Mouse (Mus musculus) midbrain, embryonic 11.5 days (tissue): ENCODE data around the gene Dennd4c. TPM values are rescaled to one million over a fixed set of nuclear protein-coding genes. Genes with fewer than 3 reads are reported as not detected.

Experiments used
- ATAC-seq: fragments of 200-750 bp; cut with Nextera tagmentation; 2 replicates; pipeline ENCODE4 v1.8.0; 2017; ENCODE audit warnings: moderate TSS enrichment, moderate library complexity; ENCODE audit not compliant: low FRiP score
- DNase-seq: peaks from one replicate; pipeline ENCODE4 v3.0.0; 2015; ENCODE audit warnings: low spot score; ENCODE audit errors: missing footprints
- H3K27ac ChIP-seq: fragments of 300-500 bp; sonication (generic); 2 replicates; pipeline ENCODE4 v1.5.1; 2014; ENCODE audit warnings: low read depth, low read length
- H3K27me3 ChIP-seq: fragments of 300-500 bp; sonication (generic); 2 replicates; pipeline ENCODE4 v1.6.1; 2014; ENCODE audit warnings: mild to moderate bottlenecking, low read length, moderate library complexity, mixed read lengths; ENCODE audit not compliant: control insufficient read depth, insufficient read depth
- H3K36me3 ChIP-seq: fragments of 300-500 bp; sonication (generic); 2 replicates; pipeline ENCODE4 v1.6.1; 2014; ENCODE audit warnings: mild to moderate bottlenecking, low read length, moderate library complexity, mixed read lengths; ENCODE audit not compliant: control insufficient read depth, insufficient read depth
- H3K4me1 ChIP-seq: fragments of 300-500 bp; sonication (generic); 2 replicates; pipeline ENCODE4 v1.6.1; 2014; ENCODE audit warnings: low read length; ENCODE audit not compliant: control insufficient read depth, insufficient read depth
- H3K4me2 ChIP-seq: fragments of 300-500 bp; sonication (generic); 2 replicates; pipeline ENCODE4 v1.6.1; 2014; ENCODE audit warnings: mild to moderate bottlenecking, moderate library complexity
- H3K4me3 ChIP-seq: fragments of 300-500 bp; sonication (generic); 2 replicates; pipeline ENCODE4 v1.5.1; 2014; ENCODE audit warnings: low read depth, low read length
- H3K9ac ChIP-seq: fragments of 300-500 bp; sonication (generic); 2 replicates; pipeline ENCODE4 v1.6.1; 2014; ENCODE audit warnings: low read length
- H3K9me3 ChIP-seq: fragments of 300-500 bp; sonication (generic); 2 replicates; pipeline ENCODE4 v1.6.1; 2016; ENCODE audit warnings: low read length; ENCODE audit not compliant: control insufficient read depth
- WGBS: fragments of 180-500 bp; shearing (Covaris S2); extraction: QIAGEN DNeasy Blood & Tissue Kit; methylation state at CpG from one replicate; pipeline ENCODE4 v1.1.7; 2014; 5-methylcytosine and 5-hydroxymethylcytosine counted together
- polyA plus RNA-seq: library from polyadenylated mRNA; unstranded; fragments of >200 nt; fragmentation: Nextera tagmentation; extraction: Ambion mirVana; gene quantifications from 2 replicates; pipeline ENCODE4 v1.2.1, GENCODE M21; 2014

The Dennd4c gene
- polyA plus RNA-seq, 1 experiment from 2014 or later: 4.9 TPM

- Histone ChIP-seq H3K4me3 (no peak overlapping the region), H3K9ac (no peak overlapping the region), H3K36me3 (no peaks in the 10 kb centered on the region), H3K4me2 (peak overlapping the region; percentile 36), H3K27ac (no peak overlapping the region), H3K9me3 (no peaks in the 10 kb centered on the region), H3K4me1 (no peaks in the 10 kb centered on the region), H3K27me3 (no peaks in the 10 kb centered on the region)
- no peak for DNase-seq
- 65% methylated on average over 12 of the region's 12 CpGs for WGBS
- ATAC-seq: no peak
Observed at GRCm38 (mm10) chr4:86885790-86886159, 137.4 kb downstream of the Dennd4c start.

GRCm38 (mm10) chr4:86886160-86886878 is 138.0 kb downstream of the Dennd4c start:
- WGBS: 50% methylated on average over 18 of the region's 18 CpGs
- Histone ChIP-seq H3K9ac (no peak overlapping the region), H3K36me3 (no peaks in the 10 kb centered on the region), H3K4me3 (no peak overlapping the region), H3K9me3 (no peaks in the 10 kb centered on the region), H3K4me2 (peak overlapping the region; percentile 36), H3K27me3 (no peaks in the 10 kb centered on the region), H3K27ac (no peak overlapping the region), H3K4me1 (no peaks in the 10 kb centered on the region)
- ATAC-seq (no peak), DNase-seq (peak; percentile 85)

- Histone ChIP-seq H3K9ac (no peak overlapping the region), H3K4me3 (no peak overlapping the region), H3K4me2 (no peak overlapping the region), H3K9me3 (no peaks in the 10 kb centered on the region), H3K27me3 (no peaks in the 10 kb centered on the region), H3K27ac (no peak overlapping the region), H3K36me3 (no peaks in the 10 kb centered on the region), H3K4me1 (no peaks in the 10 kb centered on the region)
- 70% methylated on average over 5 of the region's 5 CpGs for WGBS
- no peak for ATAC-seq
- no peak for DNase-seq
Observed at GRCm38 (mm10) chr4:86887879-86888278, 139.5 kb downstream of the Dennd4c start.

DNA sequence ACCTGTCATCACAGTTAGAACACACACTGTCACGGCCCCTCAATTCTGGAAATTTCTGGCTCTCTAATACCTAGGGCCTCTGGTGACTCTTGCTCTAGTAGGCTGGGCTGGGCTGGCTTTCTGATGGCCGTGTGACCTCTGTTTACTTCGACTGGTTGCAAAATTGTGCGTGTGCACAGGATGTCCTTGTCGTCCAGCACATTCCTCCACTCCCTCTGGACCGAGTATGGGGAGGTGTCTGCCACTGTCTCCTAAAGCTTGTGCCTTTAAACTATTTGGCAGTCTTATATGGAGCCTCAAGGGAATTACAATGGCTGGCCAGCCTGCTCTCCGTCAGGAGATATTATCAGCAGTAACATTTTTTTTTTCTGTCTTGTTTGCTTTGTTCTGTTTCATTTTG is 149.1 kb downstream of the Dennd4c start:
- no peak overlapping the region for H3K9ac ChIP-seq
- no peak overlapping the region for H3K27ac ChIP-seq
- WGBS: 83% methylated on average over 7 of the region's 7 CpGs
- no peaks in the 10 kb centered on the region for H3K36me3 ChIP-seq
- no peak for DNase-seq
- no peak overlapping the region for H3K4me2 ChIP-seq
- H3K4me3 ChIP-seq: no peak overlapping the region
- H3K9me3 ChIP-seq: no peaks in the 10 kb centered on the region
- H3K4me1 ChIP-seq: no peaks in the 10 kb centered on the region
- H3K27me3 ChIP-seq: no peaks in the 10 kb centered on the region
- ATAC-seq: no peak

DNA sequence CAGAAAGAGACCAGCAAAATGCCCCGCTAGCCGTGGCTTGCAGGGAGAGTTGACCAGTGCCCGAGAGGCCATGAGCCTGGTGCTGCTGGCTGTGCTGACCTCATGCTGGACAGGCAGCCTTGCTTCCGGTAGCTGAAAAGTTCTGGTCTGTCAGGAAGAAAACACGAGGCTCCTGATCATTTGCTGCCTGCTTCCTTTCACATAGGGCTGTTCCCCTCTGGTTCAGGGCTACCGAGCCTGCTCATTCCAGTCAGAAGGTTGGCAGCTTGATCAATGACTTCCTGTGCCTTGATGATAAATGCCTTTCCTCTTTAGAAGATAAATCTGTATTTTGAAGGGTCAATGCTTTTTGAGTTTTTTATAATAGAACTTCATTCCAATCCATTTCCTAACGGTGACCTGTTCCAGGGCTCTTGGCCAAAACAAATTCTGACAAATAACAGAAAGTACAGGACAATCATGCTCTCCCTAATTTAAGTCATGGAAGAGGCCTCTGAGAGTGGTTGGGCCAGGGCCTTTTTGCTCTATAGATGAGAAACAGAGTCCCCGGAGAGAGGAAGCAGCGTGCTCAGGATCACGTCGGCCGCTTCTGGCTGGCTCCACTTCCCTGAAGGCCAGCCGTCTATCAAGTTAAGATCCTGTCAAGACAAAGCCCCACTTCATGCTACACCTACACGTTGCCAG is 150.6 kb downstream of the Dennd4c start:
- Histone ChIP-seq H3K27me3 (no peaks in the 10 kb centered on the region), H3K27ac (no peak overlapping the region), H3K9me3 (no peaks in the 10 kb centered on the region), H3K4me3 (no peak overlapping the region), H3K4me2 (no peak overlapping the region), H3K9ac (no peak overlapping the region), H3K4me1 (no peaks in the 10 kb centered on the region), H3K36me3 (no peaks in the 10 kb centered on the region)
- ATAC-seq (no peak), DNase-seq (peak; percentile 41)
- WGBS: 80% methylated on average over 14 of the region's 14 CpGs

Other genes with a start within 250 kb of the Dennd4c start
- not detected in 2 replicates for gene Saxo1, start 190.2 kb upstream of the Dennd4c start, polyA plus RNA-seq
- gene Rraga, start 172.9 kb upstream of the Dennd4c start, polyA plus RNA-seq: 129 and 136 TPM in 2 replicates
- 28.8 and 29.7 TPM in 2 replicates for gene Haus6, start 136.5 kb upstream of the Dennd4c start, polyA plus RNA-seq
- gene Plin2, start 78.5 kb upstream of the Dennd4c start, polyA plus RNA-seq: 72.3 and 79.7 TPM in 2 replicates
- gene Rps6, start 108.9 kb downstream of the Dennd4c start, polyA plus RNA-seq: 721 and 723 TPM in 2 replicates
- gene Acer2, start 125.8 kb downstream of the Dennd4c start, polyA plus RNA-seq: 7.0 and 9.2 TPM in 2 replicates